Mouse (Mus musculus): ENCODE measurements around the gene Plxdc1. TPM values are rescaled to one million over a fixed set of nuclear protein-coding genes. Genes with fewer than 3 reads are reported as not detected.

Gene Plxdc1
- polyA plus RNA-seq, 1 experiment from 2014 or later, result 0.20 TPM

DNA sequence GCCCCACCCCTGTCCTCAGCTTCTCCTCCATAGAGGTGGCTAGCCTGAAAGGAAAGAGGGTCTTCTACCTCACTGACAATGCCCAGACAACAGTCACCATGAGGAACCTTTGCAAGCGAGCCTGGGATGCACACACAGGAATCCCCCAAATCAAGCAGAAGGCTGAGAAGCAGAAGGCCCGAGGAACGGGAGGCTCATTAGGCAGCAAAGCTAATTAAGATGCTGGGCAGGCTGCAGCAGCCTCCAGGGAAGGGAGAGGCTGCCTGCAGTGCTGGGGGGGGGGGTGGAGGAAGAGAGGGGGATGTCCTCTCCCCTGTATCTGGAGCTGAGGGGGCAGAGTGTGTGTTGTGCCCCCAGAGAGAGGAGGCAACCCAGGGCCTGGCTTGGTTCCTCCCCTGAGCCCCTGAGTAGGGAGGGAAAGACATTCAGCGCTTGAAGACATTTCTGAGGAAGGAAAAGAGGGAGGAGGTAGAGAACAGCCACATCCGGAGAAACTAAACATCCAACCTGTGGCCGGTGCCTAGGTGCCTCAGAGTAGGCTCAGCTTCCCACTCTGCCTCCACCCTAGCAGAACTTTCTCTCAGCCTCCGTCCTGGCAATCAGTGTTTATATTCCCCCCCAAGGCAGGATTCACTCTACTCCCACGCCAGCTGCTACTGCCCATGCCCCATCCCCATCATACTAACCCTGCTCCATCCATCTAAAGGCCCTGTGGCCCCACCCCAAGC lies 33.8 kb upstream of the Plxdc1 start:
- Histone ChIP-seq H3K9ac (ENCODE audit: low read length) (0 out of 2 replicates have a peak overlapping the region, but pooled peaks have one; percentile 35), H3K9me3 (ENCODE audit: control insufficient read depth, low read length) (no peaks in the 10 kb centered on the region), H3K27me3 (ENCODE audit: control insufficient read depth, insufficient read depth, low read length) (no peaks in the 10 kb centered on the region), H3K4me2 (ENCODE audit: low read depth, low read length, severe bottlenecking) (peak overlapping the region; percentile 26; the same call in 1 of the 2 replicates), H3K27ac (ENCODE audit: low read depth, low read length) (peak overlapping the region; percentile 61), H3K4me1 (replicated peaks; ENCODE audit: control insufficient read depth, insufficient read depth, low read length) (peaks cover 20% of the 10 kb centered on the region), H3K36me3 (ENCODE audit: control insufficient read depth, insufficient read depth, low read length) (no peaks in the 10 kb centered on the region), H3K4me3 (ENCODE audit: low read depth, low read length) (no peak overlapping the region)
- DNase-seq (ENCODE audit: low spot score), result peak; percentile 62
- peak; percentile 34; the same call in 1 of the 2 replicates for ATAC-seq (replicated peaks; ENCODE audit: low FRiP score)
- whole genome bisulfite sequencing, result 29% methylated on average over 8 of the region's 8 CpGs

DNA sequence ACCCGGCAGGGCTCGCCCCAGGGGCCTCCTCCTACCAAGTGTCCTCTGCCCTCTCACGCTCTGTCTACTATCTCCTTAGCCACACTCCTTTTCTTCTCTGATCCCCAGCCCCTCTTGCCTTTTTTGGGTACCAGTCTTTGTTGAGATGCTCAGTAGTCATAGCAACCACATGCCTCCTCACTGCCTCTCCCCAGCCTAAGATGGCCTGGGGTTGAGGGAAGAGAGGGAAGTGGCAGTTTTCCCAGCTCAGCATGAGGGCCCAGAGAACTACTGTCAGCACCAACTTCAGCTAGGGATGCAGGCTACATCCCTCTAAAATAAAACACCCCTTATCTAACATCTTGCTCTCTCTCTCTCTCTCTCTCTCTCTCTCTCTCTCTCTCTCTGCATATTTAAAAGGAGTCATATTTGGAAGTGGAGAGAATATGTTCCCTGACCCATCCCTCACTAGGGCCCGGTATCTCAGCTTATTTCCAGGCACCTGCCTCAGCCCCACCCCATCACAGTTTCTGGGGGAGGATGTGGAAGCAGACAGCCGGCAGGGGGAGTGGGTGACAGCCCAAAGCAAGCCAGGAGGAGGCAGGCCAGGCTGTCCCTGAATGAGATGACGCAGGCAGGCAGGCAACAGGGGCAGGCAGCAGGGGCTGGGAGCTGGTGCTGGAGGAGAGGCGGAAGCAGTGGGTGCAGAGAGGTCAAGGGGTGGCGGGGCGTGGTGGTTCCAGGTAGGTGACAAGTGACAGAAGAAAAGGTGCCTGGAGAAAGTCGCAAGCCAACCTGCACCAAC lies 32.8 kb upstream of the Plxdc1 start:
- peak overlapping the region; percentile 9; the same call in 1 of the 2 replicates for H3K4me2 ChIP-seq (ENCODE audit: low read depth, low read length, severe bottlenecking)
- peak overlapping the region; percentile 61 for H3K27ac ChIP-seq (ENCODE audit: low read depth, low read length)
- peaks cover 20% of the 10 kb centered on the region for H3K4me1 ChIP-seq (replicated peaks; ENCODE audit: control insufficient read depth, insufficient read depth, low read length)
- DNase-seq (ENCODE audit: low spot score), result peak; percentile 76
- no peak overlapping the region for H3K4me3 ChIP-seq (ENCODE audit: low read depth, low read length)
- H3K9me3 ChIP-seq (ENCODE audit: control insufficient read depth, low read length), result no peaks in the 10 kb centered on the region
- 22% methylated on average over 10 of the region's 10 CpGs for WGBS
- no peaks in the 10 kb centered on the region for H3K36me3 ChIP-seq (ENCODE audit: control insufficient read depth, insufficient read depth, low read length)
- H3K27me3 ChIP-seq (ENCODE audit: control insufficient read depth, insufficient read depth, low read length), result no peaks in the 10 kb centered on the region
- ATAC-seq (replicated peaks; ENCODE audit: low FRiP score), result 0 out of 2 replicates have a peak, but pooled peaks have one; percentile 22
- H3K9ac ChIP-seq (ENCODE audit: low read length), result no peak overlapping the region

GRCm38 (mm10) chr11:98018222-98018621 lies 32.0 kb upstream of the Plxdc1 start:
- no peak overlapping the region for H3K27ac ChIP-seq (ENCODE audit: low read depth, low read length)
- H3K4me1 ChIP-seq (replicated peaks; ENCODE audit: control insufficient read depth, insufficient read depth, low read length), result peaks cover 20% of the 10 kb centered on the region
- H3K27me3 ChIP-seq (ENCODE audit: control insufficient read depth, insufficient read depth, low read length), result no peaks in the 10 kb centered on the region
- DNase-seq (ENCODE audit: low spot score) (no peak), ATAC-seq (replicated peaks; ENCODE audit: low FRiP score) (no peak)
- no peaks in the 10 kb centered on the region for H3K9me3 ChIP-seq (ENCODE audit: control insufficient read depth, low read length)
- no peak overlapping the region for H3K4me3 ChIP-seq (ENCODE audit: low read depth, low read length)
- no peaks in the 10 kb centered on the region for H3K36me3 ChIP-seq (ENCODE audit: control insufficient read depth, insufficient read depth, low read length)
- H3K9ac ChIP-seq (ENCODE audit: low read length), result no peak overlapping the region
- H3K4me2 ChIP-seq (ENCODE audit: low read depth, low read length, severe bottlenecking), result no peak overlapping the region
- 72% methylated on average over 6 of the region's 6 CpGs for WGBS

- no peak overlapping the region for H3K4me3 ChIP-seq (ENCODE audit: low read depth, low read length)
- no peak for DNase-seq (ENCODE audit: low spot score)
- no peak overlapping the region for H3K9ac ChIP-seq (ENCODE audit: low read length)
- H3K4me2 ChIP-seq (ENCODE audit: low read depth, low read length, severe bottlenecking), result no peak overlapping the region
- H3K9me3 ChIP-seq (ENCODE audit: control insufficient read depth, low read length), result no peaks in the 10 kb centered on the region
- H3K4me1 ChIP-seq (replicated peaks; ENCODE audit: control insufficient read depth, insufficient read depth, low read length), result peaks cover 20% of the 10 kb centered on the region
- no peak overlapping the region for H3K27ac ChIP-seq (ENCODE audit: low read depth, low read length)
- no peaks in the 10 kb centered on the region for H3K27me3 ChIP-seq (ENCODE audit: control insufficient read depth, insufficient read depth, low read length)
- no peaks in the 10 kb centered on the region for H3K36me3 ChIP-seq (ENCODE audit: control insufficient read depth, insufficient read depth, low read length)
- ATAC-seq (replicated peaks; ENCODE audit: low FRiP score), result no peak
- 79% methylated on average over 4 of the region's 4 CpGs for WGBS
Observed at GRCm38 (mm10) chr11:98016824-98017223, 30.6 kb upstream of the Plxdc1 start.

- Histone ChIP-seq H3K27ac (ENCODE audit: low read depth, low read length) (no peak overlapping the region), H3K27me3 (ENCODE audit: control insufficient read depth, insufficient read depth, low read length) (no peaks in the 10 kb centered on the region), H3K9me3 (ENCODE audit: control insufficient read depth, low read length) (no peaks in the 10 kb centered on the region), H3K4me2 (ENCODE audit: low read depth, low read length, severe bottlenecking) (no peak overlapping the region), H3K4me3 (ENCODE audit: low read depth, low read length) (no peak overlapping the region), H3K9ac (ENCODE audit: low read length) (no peak overlapping the region), H3K36me3 (ENCODE audit: control insufficient read depth, insufficient read depth, low read length) (no peaks in the 10 kb centered on the region), H3K4me1 (replicated peaks; ENCODE audit: control insufficient read depth, insufficient read depth, low read length) (peaks cover 17% of the 10 kb centered on the region)
- 91% methylated on average over 5 of the region's 5 CpGs for WGBS
- ATAC-seq (replicated peaks; ENCODE audit: low FRiP score) (no peak), DNase-seq (ENCODE audit: low spot score) (no peak)
Observed at GRCm38 (mm10) chr11:98016177-98016576, 29.9 kb upstream of the Plxdc1 start.

DNA sequence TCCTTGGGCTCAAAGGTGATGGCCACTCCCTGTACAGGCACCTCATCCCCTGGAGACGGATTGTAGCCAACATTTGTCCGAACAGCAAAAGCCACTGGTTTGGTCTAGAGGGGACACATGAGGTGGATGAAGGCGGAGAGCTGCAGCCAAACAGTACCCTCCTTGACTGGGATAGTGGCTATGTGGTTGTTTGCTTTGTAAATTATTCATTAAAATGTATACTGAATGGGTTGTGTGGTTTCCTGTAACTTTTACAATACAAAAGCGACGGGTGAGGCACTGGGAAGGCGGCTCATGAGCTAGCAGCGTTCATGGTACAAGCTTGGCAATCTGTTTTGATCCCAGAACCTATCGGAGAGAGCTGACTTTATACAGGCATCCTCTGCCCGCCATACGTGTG lies 26.6 kb upstream of the Plxdc1 start:
- no peak for DNase-seq (ENCODE audit: low spot score)
- Histone ChIP-seq H3K27ac (ENCODE audit: low read depth, low read length) (no peak overlapping the region), H3K4me1 (replicated peaks; ENCODE audit: control insufficient read depth, insufficient read depth, low read length) (no peaks in the 10 kb centered on the region), H3K36me3 (ENCODE audit: control insufficient read depth, insufficient read depth, low read length) (no peaks in the 10 kb centered on the region; the same call in 1 of the 2 replicates), H3K9me3 (ENCODE audit: control insufficient read depth, low read length) (no peaks in the 10 kb centered on the region), H3K27me3 (ENCODE audit: control insufficient read depth, insufficient read depth, low read length) (no peaks in the 10 kb centered on the region), H3K4me2 (ENCODE audit: low read depth, low read length, severe bottlenecking) (no peak overlapping the region), H3K4me3 (ENCODE audit: low read depth, low read length) (no peak overlapping the region), H3K9ac (ENCODE audit: low read length) (no peak overlapping the region)
- no peak for ATAC-seq (replicated peaks; ENCODE audit: low FRiP score)
- 85% methylated on average over 10 of the region's 10 CpGs for WGBS

- WGBS, result 77% methylated on average over 9 of the region's 9 CpGs
- no peaks in the 10 kb centered on the region for H3K27me3 ChIP-seq (ENCODE audit: control insufficient read depth, insufficient read depth, low read length)
- no peaks in the 10 kb centered on the region for H3K4me1 ChIP-seq (replicated peaks; ENCODE audit: control insufficient read depth, insufficient read depth, low read length)
Observed at GRCm38 (mm10) chr11:98011716-98012115, 25.5 kb upstream of the Plxdc1 start.

DNA sequence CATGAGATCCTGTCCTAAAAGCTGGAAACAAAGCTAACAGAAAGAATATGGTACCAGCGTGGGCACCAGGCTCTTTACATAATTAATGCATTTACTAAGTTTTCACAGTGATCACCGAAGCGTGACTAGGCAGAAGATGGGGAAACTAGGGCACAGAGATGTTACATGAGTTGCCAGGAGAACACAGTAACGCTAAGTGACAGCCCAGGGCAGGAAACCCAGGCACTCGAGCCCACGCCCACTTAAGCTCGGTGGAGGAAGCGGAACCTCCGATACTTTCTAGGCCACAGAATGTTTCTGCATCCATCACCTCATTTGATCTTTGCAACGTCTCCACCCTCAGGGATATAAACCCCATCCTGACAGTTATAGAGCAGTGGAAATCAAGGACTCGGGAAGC lies 21.8 kb upstream of the Plxdc1 start:
- Histone ChIP-seq H3K4me2 (ENCODE audit: low read depth, low read length, severe bottlenecking) (no peak overlapping the region), H3K9ac (ENCODE audit: low read length) (no peak overlapping the region), H3K4me1 (replicated peaks; ENCODE audit: control insufficient read depth, insufficient read depth, low read length) (peaks cover 5% of the 10 kb centered on the region; the same call in 1 of the 2 replicates), H3K9me3 (ENCODE audit: control insufficient read depth, low read length) (no peaks in the 10 kb centered on the region), H3K27ac (ENCODE audit: low read depth, low read length) (no peak overlapping the region), H3K27me3 (ENCODE audit: control insufficient read depth, insufficient read depth, low read length) (no peaks in the 10 kb centered on the region), H3K4me3 (ENCODE audit: low read depth, low read length) (no peak overlapping the region), H3K36me3 (ENCODE audit: control insufficient read depth, insufficient read depth, low read length) (no peaks in the 10 kb centered on the region; the same call in 1 of the 2 replicates)
- no peak for ATAC-seq (replicated peaks; ENCODE audit: low FRiP score)
- DNase-seq (ENCODE audit: low spot score), result no peak
- WGBS, result 89% methylated on average over 11 of the region's 11 CpGs

More at GRCm38 (mm10) chr11:98011716-98012115, 25.5 kb upstream of the Plxdc1 start:
- Histone ChIP-seq H3K27ac (ENCODE audit: low read depth, low read length) (no peak overlapping the region), H3K9ac (ENCODE audit: low read length) (no peak overlapping the region), H3K4me3 (ENCODE audit: low read depth, low read length) (no peak overlapping the region), H3K9me3 (ENCODE audit: control insufficient read depth, low read length) (no peaks in the 10 kb centered on the region), H3K4me2 (ENCODE audit: low read depth, low read length, severe bottlenecking) (no peak overlapping the region), H3K36me3 (ENCODE audit: control insufficient read depth, insufficient read depth, low read length) (no peaks in the 10 kb centered on the region; the same call in 1 of the 2 replicates)
- ATAC-seq (replicated peaks; ENCODE audit: low FRiP score), result no peak
- DNase-seq (ENCODE audit: low spot score), result no peak

Data from forebrain, embryonic 11.5 days (tissue).